Mouse (Mus musculus) megakaryocyte, embryonic 14.5 days (primary cell): ENCODE data around the gene Kcnh3. TPM values are rescaled to one million over a fixed set of nuclear protein-coding genes. Genes with fewer than 3 reads are reported as not detected.
"Not testable (repeated sequence)": the region's sequence is repeated elsewhere in the genome, so short reads cannot be mapped to it uniquely, and the experiment has no call there.

Experiments used
- H3K27me3 ChIP-seq: replicated peaks from 2 replicates; pipeline ENCODE3; 2012; ENCODE audit warnings: inconsistent platforms
- H3K36me3 ChIP-seq: replicated peaks from 2 replicates; pipeline ENCODE3; 2012; ENCODE audit warnings: low read length, inconsistent platforms, mixed read lengths
- H3K4me1 ChIP-seq: 2 replicates; pipeline ENCODE4 v1.6.1; 2012; ENCODE audit warnings: inconsistent platforms
- H3K4me3 ChIP-seq: replicated peaks from 2 replicates; pipeline ENCODE3; 2012; ENCODE audit warnings: moderate library complexity, mild to moderate bottlenecking, inconsistent platforms
- H3K9me3 ChIP-seq: 2 replicates; pipeline ENCODE4 v1.6.1; 2012; ENCODE audit warnings: inconsistent platforms
- FLI1 ChIP-seq: IDR thresholded peaks from 2 replicates; pipeline ENCODE4 v1.6.1; 2012; ENCODE audit warnings: low read length, inconsistent platforms, mixed read lengths
- GATA1 ChIP-seq: IDR thresholded peaks from 3 replicates; pipeline ENCODE4 v1.6.1; 2012; ENCODE audit warnings: mixed read lengths, low read length, inconsistent platforms, borderline replicate concordance
- polyA plus RNA-seq: library from polyadenylated mRNA; stranded (reverse); fragments of >175 nt; gene quantifications from 2 replicates; pipeline ENCODE4 v1.2.3, GENCODE M21; 2012; ENCODE audit warnings: low replicate concordance; ENCODE audit not compliant: insufficient read depth

Gene Kcnh3
- polyA plus RNA-seq, 1 experiment = not detected

DNA sequence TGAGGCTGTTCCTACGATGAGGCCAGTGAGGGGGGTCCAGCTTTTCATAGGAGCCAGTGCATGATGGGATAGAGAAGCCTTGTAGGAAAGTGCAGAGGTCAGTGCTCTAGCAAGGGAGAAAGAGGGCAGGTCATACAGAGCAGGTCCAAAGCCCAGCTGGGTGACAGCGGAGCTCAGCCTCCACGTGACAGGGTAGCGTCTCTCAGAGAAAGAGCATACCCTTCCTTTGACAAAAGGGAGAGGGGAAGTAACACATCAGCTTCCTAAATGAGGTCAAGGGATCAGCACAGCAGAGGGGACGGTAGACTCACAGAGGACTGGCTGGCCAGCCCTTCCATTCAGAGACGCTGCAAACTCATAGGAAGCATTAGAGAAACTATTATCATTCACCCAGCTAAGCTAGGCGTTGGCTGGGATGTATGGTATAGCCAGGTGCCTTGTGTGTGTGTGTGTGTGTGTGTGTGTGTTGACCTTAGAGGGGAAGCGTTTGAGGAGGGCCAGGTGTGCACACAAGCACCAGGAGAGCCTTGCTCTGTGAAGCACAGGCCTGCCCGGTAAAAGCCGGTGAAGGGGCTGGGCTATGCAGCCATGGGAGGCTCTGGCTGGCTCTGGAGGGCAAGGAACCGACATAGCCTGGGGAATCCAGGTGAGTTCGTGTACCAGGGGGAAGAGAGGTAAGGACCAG is 9.8 kb downstream of the Kcnh3 start:
- Histone ChIP-seq H3K36me3 (no peaks in the 10 kb centered on the region), H3K4me3 (no peak overlapping the region), H3K4me1 (peaks cover 9% of the 10 kb centered on the region), H3K9me3 (no peaks in the 10 kb centered on the region), H3K27me3 (peaks cover 78% of the 10 kb centered on the region)
- TF ChIP-seq FLI1 (no peak), GATA1 (no peak)

- Histone ChIP-seq H3K9me3 (no peaks in the 10 kb centered on the region), H3K36me3 (peaks cover 23% of the 10 kb centered on the region), H3K4me3 (no peak overlapping the region), H3K27me3 (peaks cover 48% of the 10 kb centered on the region), H3K4me1 (peaks cover 12% of the 10 kb centered on the region)
- TF ChIP-seq FLI1 (no peak), GATA1 (no peak)
Observed at GRCm38 (mm10) chr15:99238006-99238405, 13.3 kb downstream of the Kcnh3 start.

DNA sequence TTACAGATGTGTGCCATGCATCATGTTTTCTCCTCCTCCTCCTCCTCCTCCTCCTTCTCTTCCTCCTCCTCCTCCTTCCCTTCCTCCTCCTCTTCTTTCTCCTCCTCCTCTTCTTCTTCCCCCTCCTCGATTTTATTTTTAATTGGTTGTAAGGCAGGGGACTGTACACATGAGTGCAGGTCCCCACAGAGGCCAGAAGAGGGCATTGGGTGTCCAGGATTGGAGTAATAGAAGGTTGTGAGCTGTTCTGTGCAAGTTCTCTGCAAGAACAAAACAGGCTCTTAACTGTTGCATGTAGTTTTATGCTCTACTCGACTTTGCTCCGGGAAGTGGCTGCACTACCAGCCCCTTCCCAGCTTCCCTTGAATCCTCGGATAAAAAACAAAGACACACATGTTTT is 15.5 kb downstream of the Kcnh3 start:
- no peak for TF ChIP-seq GATA1
- no peak for TF ChIP-seq FLI1
- H3K4me3 ChIP-seq = no peak overlapping the region
- H3K4me1 ChIP-seq = peaks cover 12% of the 10 kb centered on the region
- H3K9me3 ChIP-seq = no peaks in the 10 kb centered on the region
- H3K27me3 ChIP-seq = peaks cover 28% of the 10 kb centered on the region
- peaks cover 44% of the 10 kb centered on the region for H3K36me3 ChIP-seq

DNA sequence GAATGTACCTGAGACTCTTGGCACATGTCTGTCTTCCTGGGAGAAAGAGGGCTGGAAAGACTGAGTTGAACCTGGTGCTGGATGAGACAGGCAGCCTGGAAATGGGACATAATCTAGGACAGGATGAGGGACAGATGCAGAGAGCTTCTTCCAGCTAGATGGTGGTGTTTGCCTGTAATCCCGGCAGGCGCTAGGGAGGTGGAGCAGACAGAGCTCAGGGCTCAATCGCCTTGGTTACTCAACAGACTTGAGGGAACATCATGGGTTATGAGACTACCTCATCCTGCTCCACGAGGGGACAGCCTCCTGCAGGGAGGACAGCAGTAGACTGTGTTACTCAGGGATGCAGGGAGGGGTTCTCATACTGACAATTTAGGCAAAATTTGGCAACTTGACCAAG is 16.6 kb downstream of the Kcnh3 start:
- peaks cover 55% of the 10 kb centered on the region for H3K36me3 ChIP-seq
- no peak overlapping the region for H3K4me3 ChIP-seq
- H3K4me1 ChIP-seq = peaks cover 12% of the 10 kb centered on the region
- H3K27me3 ChIP-seq = peaks cover 19% of the 10 kb centered on the region
- no peak for TF ChIP-seq FLI1
- TF ChIP-seq GATA1 = no peak
- H3K9me3 ChIP-seq = no peaks in the 10 kb centered on the region

- peaks cover 12% of the 10 kb centered on the region for H3K4me1 ChIP-seq
- no peaks in the 10 kb centered on the region for H3K9me3 ChIP-seq
- no peak overlapping the region for H3K4me3 ChIP-seq
- TF ChIP-seq FLI1 (no peak), GATA1 (no peak)
- peaks cover 63% of the 10 kb centered on the region for H3K36me3 ChIP-seq
- H3K27me3 ChIP-seq = peaks cover 13% of the 10 kb centered on the region
Observed at GRCm38 (mm10) chr15:99242045-99242444, 17.4 kb downstream of the Kcnh3 start.

- H3K9me3 ChIP-seq, H3K4me3 ChIP-seq, H3K27me3 ChIP-seq: not testable (repeated sequence)
- peaks cover 11% of the 10 kb centered on the region for H3K4me1 ChIP-seq
- peaks cover 84% of the 10 kb centered on the region for H3K36me3 ChIP-seq
Observed at GRCm38 (mm10) chr15:99246736-99247135, 22.1 kb downstream of the Kcnh3 start.

- no peaks in the 10 kb centered on the region for H3K9me3 ChIP-seq
- H3K27me3 ChIP-seq = no peaks in the 10 kb centered on the region
- TF ChIP-seq GATA1 (no peak), FLI1 (no peak)
- peaks cover 65% of the 10 kb centered on the region for H3K36me3 ChIP-seq
- H3K4me3 ChIP-seq = no peak overlapping the region
- peaks cover 20% of the 10 kb centered on the region for H3K4me1 ChIP-seq
Observed at GRCm38 (mm10) chr15:99248972-99249371, 24.3 kb downstream of the Kcnh3 start.

DNA sequence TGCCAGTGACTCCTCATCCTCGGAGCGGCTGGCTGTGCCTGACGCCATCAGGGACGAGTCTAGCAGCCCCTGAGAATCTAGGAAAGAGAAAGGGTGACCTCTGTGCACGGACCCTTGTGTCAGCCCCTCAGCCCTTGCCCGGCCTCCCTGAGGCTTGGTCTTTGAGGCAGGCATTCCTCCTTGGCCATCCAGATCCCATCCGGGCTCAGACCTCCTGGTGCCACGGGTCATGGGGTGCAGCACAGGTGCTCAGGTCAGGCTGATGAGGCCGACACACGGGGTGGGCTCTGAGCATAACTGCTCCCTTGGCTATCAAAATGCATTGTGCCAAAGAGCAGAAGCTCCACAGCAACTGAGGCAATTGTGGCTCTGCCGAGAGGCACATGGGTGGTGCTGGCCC is 25.3 kb downstream of the Kcnh3 start:
- H3K9me3 ChIP-seq = no peaks in the 10 kb centered on the region
- peak overlapping the region; percentile 23 for H3K4me3 ChIP-seq
- peaks cover 30% of the 10 kb centered on the region for H3K4me1 ChIP-seq
- no peaks in the 10 kb centered on the region for H3K27me3 ChIP-seq
- peaks cover 55% of the 10 kb centered on the region for H3K36me3 ChIP-seq
- TF ChIP-seq GATA1 = no peak
- TF ChIP-seq FLI1 = no peak

DNA sequence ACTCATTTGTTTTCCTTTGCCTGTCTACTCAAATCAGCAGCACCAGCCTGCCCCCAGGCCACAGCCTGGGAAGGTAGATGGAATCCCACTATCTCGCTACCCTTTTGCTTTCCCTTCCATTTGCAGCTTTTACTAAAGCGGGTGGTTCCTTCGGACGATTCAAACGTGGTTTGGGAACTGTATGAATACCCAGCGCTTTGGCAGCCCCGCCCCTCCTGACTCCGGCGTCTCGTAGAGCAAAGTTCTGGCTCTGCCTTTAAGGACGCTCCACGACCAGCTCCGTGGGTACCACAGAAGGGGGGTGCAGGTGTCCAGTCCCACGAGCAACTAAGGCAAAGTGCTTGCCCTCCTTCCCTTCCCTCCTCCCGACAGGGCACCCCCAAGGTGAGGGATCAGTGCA is 26.4 kb downstream of the Kcnh3 start:
- Histone ChIP-seq H3K4me3 (peak overlapping the region; percentile 89), H3K4me1 (peaks cover 34% of the 10 kb centered on the region), H3K36me3 (peaks cover 48% of the 10 kb centered on the region)
- H3K27me3 ChIP-seq, H3K9me3 ChIP-seq: not testable (repeated sequence)

GRCm38 (mm10) chr15:99251626-99252380 is 27.1 kb downstream of the Kcnh3 start, which contains the start of gene Mcrs1:
Gene Mcrs1, minus strand, starts transcription at chr15:99251961.
- peak within 1 kb of the TSS; percentile 93 for H3K4me3 ChIP-seq
- peaks cover 34% of the 10 kb centered on the region for H3K4me1 ChIP-seq
- TF ChIP-seq FLI1 = peak; percentile 64
- TF ChIP-seq GATA1 = peak; percentile 69; the same call in 1 of the 3 replicates
- no peaks in the 10 kb centered on the region for H3K9me3 ChIP-seq
- no peaks in the 10 kb centered on the region for H3K27me3 ChIP-seq
- peaks cover 41% of the 10 kb centered on the region for H3K36me3 ChIP-seq
